Mouse (Mus musculus) adrenal gland, postnatal 14 days (tissue): ENCODE measurements around the gene Ubl3. TPM values are rescaled to one million over a fixed set of nuclear protein-coding genes. Genes with fewer than 3 reads are reported as not detected.
A peak's percentile ranks its signal among the peaks of the same experiment; 100 is the strongest.

Experiments used
- DNase-seq: peaks from one replicate; pipeline ENCODE4 v3.0.0; 2021; ENCODE audit warnings: mixed read lengths
- long read RNA-seq, 2 experiments: library from polyadenylated mRNA; stranded (forward); transcript quantifications; one replicate each; pipeline ENCODE4 v2.0.0; 2021
- total RNA-seq: library from RNA; stranded (reverse); gene quantifications from 2 replicates; pipeline ENCODE4 v1.2.3, GENCODE M21; 2021

The Ubl3 gene
- 119 and 123 TPM in 2 replicates for total RNA-seq
- long read RNA-seq, experiment 1, transcript Ubl3-204 (6 exons, 2,064 nt): minor isoform, 34 of 249 reads
- long read RNA-seq, experiment 1, transcript Ubl3-201 (5 exons, 2,537 nt): major isoform, 203 of 249 reads
- long read RNA-seq, experiment 1, partial matches to known transcripts: 3 of 249 reads
- long read RNA-seq, experiment 1, other reads (novel, unspliced or antisense): 9 of 249 reads
- long read RNA-seq, experiment 2, transcript Ubl3-201 (5 exons, 2,537 nt): major isoform, 113 of 143 reads
- long read RNA-seq, experiment 2, transcript Ubl3-204 (6 exons, 2,064 nt): minor isoform, 22 of 143 reads
- long read RNA-seq, experiment 2, partial matches to known transcripts: 4 of 143 reads
- long read RNA-seq, experiment 2, other reads (novel, unspliced or antisense): 4 of 143 reads

GRCm38 (mm10) chr5:148552187-148553071 is at the start of gene Ubl3:
TSS of gene Ubl3 (minus strand) at chr5:148552789.
- DNase-seq: peak; percentile 94

GRCm38 (mm10) chr5:148598376-148598775 is 45.8 kb upstream of the Ubl3 start:
- DNase-seq: no peak

- no peak for DNase-seq
These were observed 43.6 kb upstream of the Ubl3 start for GRCm38 (mm10) chr5:148596086-148596753.

- DNase-seq: no peak
These were observed 42.8 kb upstream of the Ubl3 start for GRCm38 (mm10) chr5:148595459-148595751.

GRCm38 (mm10) chr5:148594693-148595458 is 42.3 kb upstream of the Ubl3 start:
- no peak for DNase-seq

- no peak for DNase-seq
These were observed 41.0 kb upstream of the Ubl3 start for GRCm38 (mm10) chr5:148593607-148594006.

- no peak for DNase-seq
These were observed 38.9 kb upstream of the Ubl3 start for GRCm38 (mm10) chr5:148591448-148591862.

GRCm38 (mm10) chr5:148590603-148591447 is 38.2 kb upstream of the Ubl3 start:
- DNase-seq: no peak

GRCm38 (mm10) chr5:148588987-148589386 is 36.4 kb upstream of the Ubl3 start:
- no peak for DNase-seq

- no peak for DNase-seq
These were observed 35.6 kb upstream of the Ubl3 start for GRCm38 (mm10) chr5:148588142-148588650.

GRCm38 (mm10) chr5:148580388-148580985 is 27.9 kb upstream of the Ubl3 start:
- DNase-seq: no peak

- no peak for DNase-seq
These were observed 26.6 kb upstream of the Ubl3 start for GRCm38 (mm10) chr5:148579156-148579555.

- DNase-seq: no peak
These were observed 25.8 kb upstream of the Ubl3 start for GRCm38 (mm10) chr5:148578353-148578752.

- DNase-seq: no peak
These were observed 24.7 kb upstream of the Ubl3 start for GRCm38 (mm10) chr5:148577278-148577677.

- DNase-seq: no peak
These were observed 22.6 kb upstream of the Ubl3 start for GRCm38 (mm10) chr5:148575163-148575562.

GRCm38 (mm10) chr5:148572676-148573075 is 20.1 kb upstream of the Ubl3 start:
- no peak for DNase-seq

- DNase-seq: peak; percentile 53
These were observed 18.1 kb upstream of the Ubl3 start for GRCm38 (mm10) chr5:148570571-148571304.

- DNase-seq: peak; percentile 59
These were observed 16.9 kb upstream of the Ubl3 start for GRCm38 (mm10) chr5:148569444-148569843.

GRCm38 (mm10) chr5:148565636-148566035 is 13.0 kb upstream of the Ubl3 start:
- DNase-seq: no peak

GRCm38 (mm10) chr5:148564073-148564472 is 11.5 kb upstream of the Ubl3 start:
- DNase-seq: no peak
